Mouse (Mus musculus): ENCODE results near the gene Pik3cg. TPM values are rescaled to one million over a fixed set of nuclear protein-coding genes. Genes with fewer than 3 reads are reported as not detected.

Pik3cg gene
- 2.0 TPM for polyA plus RNA-seq (2014; fragmentation: Illumina TruSeq; extraction: RNeasy Lipid Tissue Mini Kit (QIAGEN cat#74804); ENCODE audit: insufficient read depth, low read depth, low replicate concordance)

DNA sequence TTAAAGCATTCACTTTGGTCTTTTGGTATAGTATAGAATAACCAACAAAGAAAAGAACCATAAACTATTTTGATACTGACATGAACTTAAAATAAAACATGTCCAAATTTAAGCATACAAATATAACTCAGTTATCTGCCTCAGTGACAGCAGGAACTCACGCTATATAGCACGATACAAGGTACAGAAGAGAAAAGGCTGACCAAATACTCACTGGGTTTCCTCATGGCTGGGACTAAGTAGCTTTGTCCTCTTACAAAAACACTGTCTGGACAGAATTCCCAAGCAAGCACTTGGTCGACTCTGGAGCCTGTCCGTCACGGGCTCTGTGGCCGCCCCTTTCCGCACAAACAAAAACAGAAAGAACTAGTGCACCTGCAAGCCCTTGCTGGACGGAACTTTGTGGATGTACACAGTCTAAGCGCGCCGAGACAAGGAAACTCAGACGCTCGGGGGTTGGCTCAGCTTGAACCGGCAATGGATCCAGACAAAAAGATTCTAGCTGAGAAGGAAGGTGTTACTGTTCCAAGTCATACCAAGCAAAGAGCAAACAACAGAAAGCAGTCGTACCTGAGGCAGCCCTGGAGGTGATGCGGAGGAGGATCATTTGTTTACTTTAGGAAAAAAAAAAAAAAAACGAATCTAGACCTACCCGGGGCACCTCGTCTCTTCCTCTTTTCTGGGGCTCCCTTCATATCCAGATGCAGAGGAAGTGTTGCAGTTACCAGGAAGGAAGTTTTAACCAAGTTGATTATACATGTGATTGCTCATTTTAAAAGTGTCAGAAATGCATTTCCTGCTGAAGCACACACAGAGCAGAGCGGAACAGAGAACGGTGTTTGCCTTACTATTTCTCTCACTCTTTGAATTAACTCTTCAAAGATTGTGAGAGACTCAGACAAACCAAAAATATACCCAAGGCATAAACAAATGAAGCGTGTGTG lies at the start of gene Pik3cg:
Gene Pik3cg (minus strand): TSS at position 712 of the 944 bp plus-strand sequence.

Other genes starting within 250 kb of the Pik3cg start
- gene Prkar2b, start 147.4 kb downstream of the Pik3cg start, polyA plus RNA-seq (2014; fragmentation: Illumina TruSeq; extraction: RNeasy Lipid Tissue Mini Kit (QIAGEN cat#74804); ENCODE audit: insufficient read depth, low read depth, low replicate concordance): 16.3 TPM
- gene Ccdc71l, start 170.0 kb upstream of the Pik3cg start, polyA plus RNA-seq (2014; fragmentation: Illumina TruSeq; extraction: RNeasy Lipid Tissue Mini Kit (QIAGEN cat#74804); ENCODE audit: insufficient read depth, low read depth, low replicate concordance): 6.6 TPM

Measured in lung, adult 10 weeks (tissue).